Mouse (Mus musculus) kidney, adult 2 months (tissue): ENCODE results near the gene Olfr1500.
"Not testable (repeated sequence)": the region's sequence is repeated elsewhere in the genome, so short reads cannot be mapped to it uniquely, and the experiment has no call there.

Experiments used
- CTCF ChIP-seq: fragments of 200-500 bp; conservative IDR thresholded peaks from 2 replicates; pipeline ENCODE4 v1.5.1; 2011; ENCODE audit warnings: low read depth, mild to moderate bottlenecking, control low read depth, low read length, moderate library complexity, mixed read lengths; ENCODE audit not compliant: insufficient read depth, insufficient read length
- POLR2A ChIP-seq: fragments of 200-500 bp; IDR thresholded peaks from one replicate; pipeline ENCODE4 v1.6.1; 2011; ENCODE audit warnings: low read depth, low read length, control low read depth

DNA sequence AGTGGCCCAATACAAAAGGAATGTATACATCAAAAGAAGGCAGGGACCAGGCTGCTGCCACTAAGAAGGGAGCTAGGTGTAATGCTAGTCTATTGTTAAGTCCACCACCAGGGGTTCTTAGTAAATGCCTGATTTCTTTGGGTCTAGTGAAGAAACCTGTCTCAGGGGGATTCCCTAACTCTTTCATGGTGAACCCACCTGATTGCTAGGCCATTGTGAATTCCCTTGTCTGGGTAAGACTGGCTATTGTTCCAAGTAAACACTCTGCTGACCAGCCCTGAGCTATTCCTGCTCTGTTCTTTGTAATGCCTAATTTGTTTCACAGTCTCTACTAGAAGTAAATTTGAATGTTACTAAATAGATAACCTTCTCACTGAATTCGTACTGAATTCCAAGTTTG lies 24.8 kb downstream of the Olfr1500 start:
- TF ChIP-seq POLR2A, CTCF: not testable (repeated sequence)
